Mouse (Mus musculus): ENCODE measurements at regions not wholly inside any gene's neighbourhood (a gene's known extent, or its start where the extent isn't known, plus 50 kb on each side); places are given as distances from the start of the nearest gene placed in this dataset.

DNA sequence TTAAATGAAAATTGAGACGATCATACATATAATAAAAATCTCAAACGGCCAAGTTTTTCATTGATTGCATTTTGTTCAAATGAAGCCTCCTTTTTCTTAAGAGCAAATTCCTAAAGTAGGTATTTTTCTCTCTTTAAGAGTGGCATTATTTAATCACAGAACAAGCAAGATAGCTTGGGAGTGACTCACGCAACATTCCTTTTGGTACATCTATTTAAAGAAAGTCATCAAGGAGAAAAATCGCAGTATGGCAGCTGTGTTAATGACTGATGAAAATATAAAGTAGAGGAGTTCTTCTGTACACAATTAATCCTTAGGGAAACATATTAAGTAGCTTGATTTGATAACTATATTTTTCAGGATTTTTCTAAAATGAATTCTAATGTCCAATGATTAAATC lies 448.0 kb upstream of the Ccnh start:
- TF ChIP-seq CTCF (IDR thresholded peaks at IDR 0.05; ENCODE audit: low read depth, low read length) (no peak), POLR2A (IDR thresholded peaks at IDR 0.05; ENCODE audit: extremely low read depth, insufficient read depth, low read length) (no peak)

Data from liver, adult 2 months (tissue).